Mouse (Mus musculus) liver, embryonic 15.5 days (tissue): ENCODE measurements around the gene Tmem179. TPM values are rescaled to one million over a fixed set of nuclear protein-coding genes. Genes with fewer than 3 reads are reported as not detected.

Source experiments
- ATAC-seq: fragments of 200-750 bp; cut with Nextera tagmentation; 2 replicates; pipeline ENCODE4 v1.8.0; 2017; ENCODE audit warnings: moderate number of reproducible peaks, mild to moderate bottlenecking, moderate library complexity; ENCODE audit not compliant: insufficient read depth
- H3K27ac ChIP-seq: fragments of 300-500 bp; sonication (generic); replicated peaks from 2 replicates; pipeline ENCODE4 v1.5.1; 2015; ENCODE audit warnings: mild to moderate bottlenecking, inconsistent platforms
- H3K27me3 ChIP-seq: fragments of 300-500 bp; sonication (generic); 2 replicates; pipeline ENCODE4 v1.6.1; 2015; ENCODE audit warnings: mild to moderate bottlenecking, inconsistent platforms
- H3K36me3 ChIP-seq: fragments of 300-500 bp; sonication (generic); replicated peaks from 2 replicates; pipeline ENCODE4 v1.6.1; 2015; ENCODE audit warnings: moderate library complexity, mild to moderate bottlenecking, inconsistent platforms
- H3K4me1 ChIP-seq: fragments of 300-500 bp; sonication (generic); replicated peaks from 2 replicates; pipeline ENCODE4 v1.6.1; 2015; ENCODE audit warnings: inconsistent platforms
- H3K4me2 ChIP-seq: fragments of 300-500 bp; sonication (generic); 2 replicates; pipeline ENCODE4 v1.6.1; 2015; ENCODE audit warnings: moderate library complexity, mild to moderate bottlenecking, inconsistent platforms
- H3K4me3 ChIP-seq: fragments of 300-500 bp; sonication (generic); replicated peaks from 2 replicates; pipeline ENCODE4 v1.5.1; 2015; ENCODE audit warnings: mild to moderate bottlenecking, inconsistent platforms
- H3K9ac ChIP-seq: fragments of 300-500 bp; sonication (generic); 2 replicates; pipeline ENCODE4 v1.6.1; 2015; ENCODE audit warnings: moderate library complexity, mild to moderate bottlenecking, inconsistent platforms
- H3K9me3 ChIP-seq: fragments of 300-500 bp; sonication (generic); replicated peaks from 2 replicates; pipeline ENCODE4 v1.6.1; 2016; ENCODE audit warnings: inconsistent platforms
- WGBS: fragments of 180-500 bp; shearing (Covaris S2); methylation state at CpG from one replicate; pipeline ENCODE4 v1.1.7; 2015; ENCODE audit warnings: mixed read lengths; ENCODE audit not compliant: insufficient replicate concordance; 5-methylcytosine and 5-hydroxymethylcytosine counted together
- polyA plus RNA-seq: library from polyadenylated mRNA; unstranded; fragments of >200 nt; fragmentation: Nextera tagmentation; extraction: Ambion mirVana; gene quantifications from 2 replicates; pipeline ENCODE4 v1.2.1, GENCODE M21; 2015

Gene Tmem179
- polyA plus RNA-seq, 1 experiment from 2014 or later: 0.03 TPM

DNA sequence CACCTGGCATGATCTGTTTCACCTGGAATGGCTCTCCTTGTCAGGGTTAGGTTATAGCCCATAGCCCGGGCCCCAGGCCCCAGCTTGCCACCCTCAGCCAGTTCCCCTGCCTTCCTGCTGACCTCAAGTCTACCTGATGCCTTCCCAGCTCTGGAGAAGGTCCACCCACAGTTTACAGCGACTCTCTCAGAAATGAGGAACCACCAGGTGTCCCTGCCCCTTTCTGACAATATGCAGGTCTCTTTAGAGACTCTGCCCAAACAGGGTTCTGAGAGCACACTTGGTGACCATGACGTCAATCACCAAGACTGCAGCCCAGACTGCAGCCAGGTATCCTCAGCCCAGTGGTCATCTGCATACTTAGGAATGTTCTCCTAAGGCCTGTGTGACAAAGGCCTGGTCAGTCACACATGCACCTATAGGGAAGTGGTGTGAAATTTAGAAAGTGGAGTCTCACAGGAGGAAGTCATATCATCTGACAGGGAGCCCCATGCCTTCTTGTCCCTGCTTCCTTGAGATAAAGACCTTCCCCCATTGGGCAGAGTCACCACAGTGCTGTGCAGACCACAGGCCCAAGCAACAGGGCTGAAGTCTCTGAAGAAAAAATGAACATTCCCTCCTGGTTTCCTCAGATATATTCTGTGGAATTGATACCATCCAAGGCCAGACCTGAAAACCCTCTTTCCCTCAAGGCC, 52.6 kb downstream of the Tmem179 start:
- Histone ChIP-seq H3K9ac (no peak overlapping the region), H3K4me3 (no peak overlapping the region), H3K9me3 (no peaks in the 10 kb centered on the region), H3K4me1 (0 out of 2 replicates have a peak, but pooled peaks cover 2% of the 10 kb centered on the region), H3K27ac (no peak overlapping the region), H3K36me3 (no peaks in the 10 kb centered on the region), H3K4me2 (no peak overlapping the region), H3K27me3 (no peaks in the 10 kb centered on the region)
- WGBS: 14% methylated on average over 3 of the region's 3 CpGs
- 0 out of 2 replicates have a peak, but pooled peaks have one; percentile 9 for ATAC-seq

DNA sequence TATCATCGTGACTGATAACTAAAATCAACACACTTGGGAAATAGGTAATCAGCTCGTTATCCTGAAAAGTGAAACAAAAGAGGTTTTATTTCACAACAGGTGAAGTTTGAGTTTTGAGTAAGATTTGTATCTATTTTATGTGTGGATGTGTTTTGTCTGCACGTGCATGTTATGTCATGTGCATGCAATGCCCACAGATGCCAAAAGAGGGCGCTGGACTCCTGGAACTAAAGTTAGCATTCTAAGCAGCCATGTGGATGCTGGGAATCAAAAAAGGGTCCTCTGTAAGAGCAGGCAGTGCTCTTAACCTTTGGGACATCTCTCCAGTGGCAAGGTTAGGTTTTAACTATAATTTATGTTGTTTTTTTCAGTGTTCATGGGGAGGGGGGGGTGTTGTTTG, 53.3 kb downstream of the Tmem179 start:
- H3K36me3 ChIP-seq: no peaks in the 10 kb centered on the region
- no peak overlapping the region for H3K4me3 ChIP-seq
- no peak overlapping the region for H3K4me2 ChIP-seq
- no peak overlapping the region for H3K9ac ChIP-seq
- no peaks in the 10 kb centered on the region for H3K27me3 ChIP-seq
- no peak overlapping the region for H3K27ac ChIP-seq
- 0 out of 2 replicates have a peak, but pooled peaks cover 2% of the 10 kb centered on the region for H3K4me1 ChIP-seq
- no peaks in the 10 kb centered on the region for H3K9me3 ChIP-seq
- ATAC-seq: no peak
- 56% methylated on average over 4 of the region's 4 CpGs for WGBS

DNA sequence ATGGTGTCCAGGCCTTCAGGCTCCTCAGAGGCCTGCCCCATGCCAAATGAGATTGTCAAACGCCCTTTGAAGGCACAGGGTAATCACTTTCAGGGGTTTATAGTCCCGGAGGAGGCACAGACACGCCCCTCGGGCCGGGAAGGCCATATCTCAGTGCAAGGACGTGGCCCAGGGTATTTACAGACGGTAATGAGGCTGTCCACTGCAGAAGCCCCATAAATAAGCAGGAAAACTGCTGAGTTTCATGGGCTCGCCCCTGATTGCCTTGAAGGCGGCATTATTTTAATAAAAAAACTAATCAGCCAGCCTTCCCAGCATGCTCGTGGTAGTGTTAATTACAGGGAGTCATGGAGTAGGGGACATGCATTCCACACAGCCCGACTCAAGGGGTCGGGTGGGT, 54.1 kb downstream of the Tmem179 start:
- WGBS: 53% methylated on average over 12 of the region's 12 CpGs
- H3K4me2 ChIP-seq: no peak overlapping the region

DNA sequence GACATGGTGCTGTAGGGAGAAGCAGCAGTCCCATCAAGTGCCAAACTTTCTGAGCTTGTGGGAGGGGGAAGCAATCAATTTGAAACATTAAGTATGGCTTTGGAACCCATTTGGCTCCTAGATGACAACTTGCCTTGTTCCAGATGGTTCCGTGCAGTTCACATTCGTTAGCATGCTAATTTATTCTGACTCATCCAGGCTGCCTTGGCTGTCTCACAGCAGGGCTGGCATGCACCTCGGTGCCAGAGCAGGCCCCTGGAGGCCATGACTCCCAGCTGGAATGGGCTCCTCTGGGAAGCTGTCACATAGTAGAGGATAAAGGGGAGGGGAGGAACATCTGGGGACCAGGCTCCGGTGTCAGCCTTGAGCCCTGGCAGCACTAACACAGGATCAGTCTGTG, 58.7 kb downstream of the Tmem179 start:
- WGBS: 69% methylated on average over 4 of the region's 4 CpGs
- no peak overlapping the region for H3K4me3 ChIP-seq
- no peaks in the 10 kb centered on the region for H3K9me3 ChIP-seq
- no peak overlapping the region for H3K9ac ChIP-seq
- no peak overlapping the region for H3K27ac ChIP-seq
- H3K4me2 ChIP-seq: no peak overlapping the region
- no peak for ATAC-seq
- H3K36me3 ChIP-seq: no peaks in the 10 kb centered on the region
- no peaks in the 10 kb centered on the region for H3K4me1 ChIP-seq
- no peaks in the 10 kb centered on the region for H3K27me3 ChIP-seq

More for the DNA sequence above, 54.1 kb downstream of the Tmem179 start:
- Histone ChIP-seq H3K27ac (no peak overlapping the region), H3K27me3 (no peaks in the 10 kb centered on the region), H3K9me3 (no peaks in the 10 kb centered on the region), H3K4me1 (0 out of 2 replicates have a peak, but pooled peaks cover 2% of the 10 kb centered on the region), H3K9ac (no peak overlapping the region), H3K4me3 (no peak overlapping the region), H3K36me3 (no peaks in the 10 kb centered on the region)
- no peak for ATAC-seq

DNA sequence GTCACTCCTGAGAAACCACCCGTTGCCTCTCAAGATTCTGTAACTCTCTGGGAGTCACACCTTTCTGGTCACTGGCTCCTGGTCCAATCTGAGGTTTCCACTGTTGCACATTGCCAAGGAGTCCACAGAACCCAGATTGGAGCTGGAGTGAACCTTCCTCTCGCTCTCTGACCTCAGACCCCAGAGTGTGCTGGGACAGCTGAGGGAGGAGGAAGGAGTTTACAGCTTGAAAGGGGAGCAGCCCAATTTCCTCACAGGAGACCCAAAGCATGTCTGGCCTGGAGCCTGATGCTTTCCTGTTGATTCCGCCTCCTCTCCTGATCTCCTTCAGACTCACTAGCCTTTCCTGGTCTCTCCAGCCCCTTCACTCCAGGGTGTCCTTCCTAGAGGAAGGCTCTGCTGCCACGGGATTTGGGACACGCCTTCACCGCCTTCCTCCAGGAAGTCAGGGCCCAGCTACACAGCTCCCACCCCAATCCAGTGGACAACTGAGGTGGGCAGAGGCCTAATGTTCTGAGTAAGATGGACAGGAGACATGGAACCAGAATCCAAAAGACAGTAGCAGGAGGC, 60.3 kb downstream of the Tmem179 start:
- H3K27ac ChIP-seq: no peak overlapping the region
- H3K9me3 ChIP-seq: no peaks in the 10 kb centered on the region
- no peaks in the 10 kb centered on the region for H3K27me3 ChIP-seq
- 56% methylated on average over 6 of the region's 6 CpGs for WGBS
- no peaks in the 10 kb centered on the region for H3K36me3 ChIP-seq
- H3K4me3 ChIP-seq: no peak overlapping the region
- no peak overlapping the region for H3K4me2 ChIP-seq
- no peak for ATAC-seq
- no peak overlapping the region for H3K9ac ChIP-seq
- no peaks in the 10 kb centered on the region for H3K4me1 ChIP-seq

DNA sequence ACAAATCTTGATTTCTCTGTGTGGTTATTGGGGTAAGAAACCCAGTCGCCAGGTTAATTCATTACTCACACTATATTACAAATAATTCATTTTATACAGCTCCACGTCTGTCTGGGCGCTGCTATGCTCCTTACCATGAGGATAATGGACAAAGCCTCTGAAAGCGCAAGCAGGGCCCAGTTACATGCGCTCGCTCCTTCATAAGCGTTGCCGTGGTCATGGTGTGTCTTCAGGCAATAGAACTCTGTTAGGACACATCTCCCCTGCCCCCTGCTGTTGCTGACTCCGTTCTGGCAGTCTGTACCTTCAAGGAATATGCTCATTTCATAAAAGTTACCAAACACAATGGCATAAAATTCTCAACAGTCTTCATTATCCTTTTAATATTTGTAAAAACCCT, 64.7 kb downstream of the Tmem179 start:
- no peak for ATAC-seq
- H3K9ac ChIP-seq: no peak overlapping the region
- H3K4me3 ChIP-seq: no peak overlapping the region
- no peaks in the 10 kb centered on the region for H3K27me3 ChIP-seq
- no peaks in the 10 kb centered on the region for H3K36me3 ChIP-seq
- no peak overlapping the region for H3K4me2 ChIP-seq
- WGBS: 71% methylated on average over 9 of the region's 9 CpGs
- H3K4me1 ChIP-seq: no peaks in the 10 kb centered on the region
- H3K9me3 ChIP-seq: no peaks in the 10 kb centered on the region
- no peak overlapping the region for H3K27ac ChIP-seq

DNA sequence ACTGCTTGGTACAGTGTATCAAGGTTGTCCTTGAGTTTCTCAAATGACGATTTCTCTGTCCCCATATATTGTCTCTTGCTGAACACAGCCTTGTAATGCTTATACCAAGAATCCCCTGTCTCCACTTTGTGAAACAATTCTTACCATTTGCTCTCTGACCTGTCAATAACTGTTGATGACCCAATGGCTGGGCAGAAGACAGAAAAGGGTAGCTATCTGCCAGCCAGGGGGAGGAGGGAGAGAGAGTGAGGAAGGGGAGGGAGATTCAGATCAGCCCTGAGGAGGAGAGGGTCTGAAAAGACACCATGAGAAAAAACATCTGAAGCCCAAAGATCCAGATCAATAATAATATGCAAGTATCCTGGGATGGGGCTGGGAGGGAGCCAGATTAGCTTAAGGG, 65.2 kb downstream of the Tmem179 start:
- Histone ChIP-seq H3K27me3 (no peaks in the 10 kb centered on the region), H3K4me3 (no peak overlapping the region), H3K36me3 (no peaks in the 10 kb centered on the region), H3K4me1 (no peaks in the 10 kb centered on the region), H3K9ac (no peak overlapping the region), H3K27ac (no peak overlapping the region), H3K4me2 (no peak overlapping the region), H3K9me3 (no peaks in the 10 kb centered on the region; the same call in 1 of the 2 replicates)
- WGBS: 56% methylated on average over 1 of the region's 1 CpGs
- no peak for ATAC-seq

- Histone ChIP-seq H3K27me3 (no peaks in the 10 kb centered on the region), H3K9ac (no peak overlapping the region), H3K36me3 (no peaks in the 10 kb centered on the region), H3K4me3 (no peak overlapping the region), H3K4me1 (no peaks in the 10 kb centered on the region), H3K4me2 (no peak overlapping the region), H3K9me3 (no peaks in the 10 kb centered on the region; the same call in 1 of the 2 replicates), H3K27ac (no peak overlapping the region)
- WGBS: 23% methylated on average over 6 of the region's 6 CpGs
- ATAC-seq: no peak
These were observed 65.7 kb downstream of the Tmem179 start for GRCm38 (mm10) chr12:112450883-112451282.

Other genes starting within 250 kb of the Tmem179 start
- gene A530016L24Rik, start 27.3 kb downstream of the Tmem179 start, polyA plus RNA-seq: 0.07 TPM in 1 of 2 replicates, not detected in the other
- gene Inf2, start 72.0 kb upstream of the Tmem179 start, polyA plus RNA-seq: 2.7 TPM in 2 replicates
- gene Adssl1, start 103.3 kb upstream of the Tmem179 start, polyA plus RNA-seq: 13.4 TPM in 2 replicates
- gene Siva1, start 127.9 kb upstream of the Tmem179 start, polyA plus RNA-seq: 106 and 114 TPM in 2 replicates
- gene Akt1, start 158.1 kb upstream of the Tmem179 start, polyA plus RNA-seq: 28.4 and 36.9 TPM in 2 replicates
- gene Zbtb42, start 162.1 kb upstream of the Tmem179 start, polyA plus RNA-seq: 1.0 and 1.2 TPM in 2 replicates
- 3.9 and 5.2 TPM in 2 replicates for gene Cep170b, start 203.7 kb upstream of the Tmem179 start, polyA plus RNA-seq
- gene Pld4, start 243.9 kb upstream of the Tmem179 start, polyA plus RNA-seq: 22.4 and 23.3 TPM in 2 replicates